Mouse (Mus musculus) liver, postnatal 0 days (tissue): ENCODE data around the gene Tmem234. TPM values are rescaled to one million over a fixed set of nuclear protein-coding genes. Genes with fewer than 3 reads are reported as not detected.
A peak's percentile ranks its signal among the peaks of the same experiment; 100 is the strongest.

ENCODE experiments used
- ATAC-seq: fragments of 200-750 bp; cut with Nextera tagmentation; 2 replicates; pipeline ENCODE4 v1.8.0; 2017; ENCODE audit warnings: mild to moderate bottlenecking, moderate library complexity
- DNase-seq: peaks from one replicate; pipeline ENCODE4 v3.0.0-alpha.2; 2016
- H3K27ac ChIP-seq: fragments of 300-500 bp; sonication (generic); 2 replicates; pipeline ENCODE4 v1.5.1; 2014; ENCODE audit warnings: antibody characterized with exemption, moderate library complexity, mild to moderate bottlenecking, low read depth
- H3K27me3 ChIP-seq: fragments of 300-500 bp; sonication (generic); 2 replicates; pipeline ENCODE4 v1.6.1; 2014; ENCODE audit warnings: low read length, control low read depth, mixed read lengths; ENCODE audit not compliant: insufficient read depth
- H3K36me3 ChIP-seq: fragments of 300-500 bp; sonication (generic); replicated peaks from 2 replicates; pipeline ENCODE4 v1.6.1; 2014; ENCODE audit warnings: mild to moderate bottlenecking, control low read depth, low read length, moderate library complexity, mixed read lengths; ENCODE audit not compliant: insufficient read depth
- H3K4me1 ChIP-seq: fragments of 300-500 bp; sonication (generic); 2 replicates; pipeline ENCODE4 v1.6.1; 2014; ENCODE audit warnings: antibody characterized with exemption, mild to moderate bottlenecking, control low read depth; ENCODE audit not compliant: insufficient read depth
- H3K4me2 ChIP-seq: fragments of 300-500 bp; sonication (generic); 2 replicates; pipeline ENCODE4 v1.6.1; 2014; ENCODE audit warnings: low read depth, mild to moderate bottlenecking, low read length, moderate library complexity, mixed read lengths
- H3K4me3 ChIP-seq: fragments of 300-500 bp; sonication (generic); 2 replicates; pipeline ENCODE4 v1.5.1; 2014; ENCODE audit warnings: low read depth, low read length
- H3K9ac ChIP-seq: fragments of 300-500 bp; sonication (generic); replicated peaks from 2 replicates; pipeline ENCODE4 v1.6.1; 2014; ENCODE audit warnings: mild to moderate bottlenecking, moderate library complexity
- H3K9me3 ChIP-seq: fragments of 300-500 bp; sonication (generic); 2 replicates; pipeline ENCODE4 v1.6.1; 2016; ENCODE audit warnings: mild to moderate bottlenecking, control low read depth, low read length, mixed read lengths
- CTCF ChIP-seq: sonication (generic); IDR thresholded peaks from 2 replicates; pipeline ENCODE4 v1.5.1; 2016; ENCODE audit warnings: antibody characterized with exemption, low read depth
- EP300 ChIP-seq: IDR thresholded peaks from 2 replicates; pipeline ENCODE4 v1.6.1; 2016; ENCODE audit warnings: antibody characterized with exemption, low read depth, mild to moderate bottlenecking
- WGBS: fragments of 180-500 bp; shearing (Covaris S2); extraction: QIAGEN DNeasy Blood & Tissue Kit; methylation state at CpG from one replicate; pipeline ENCODE4 v1.1.7; 2014; ENCODE audit not compliant: insufficient replicate concordance; 5-methylcytosine and 5-hydroxymethylcytosine counted together
- polyA plus RNA-seq: library from polyadenylated mRNA; unstranded; fragments of >200 nt; fragmentation: Nextera tagmentation; extraction: Ambion mirVana; gene quantifications from 2 replicates; pipeline ENCODE4 v1.2.1, GENCODE M21; 2015

Tmem234 gene
- polyA plus RNA-seq, 1 experiment from 2014 or later: 93.9 TPM

DNA sequence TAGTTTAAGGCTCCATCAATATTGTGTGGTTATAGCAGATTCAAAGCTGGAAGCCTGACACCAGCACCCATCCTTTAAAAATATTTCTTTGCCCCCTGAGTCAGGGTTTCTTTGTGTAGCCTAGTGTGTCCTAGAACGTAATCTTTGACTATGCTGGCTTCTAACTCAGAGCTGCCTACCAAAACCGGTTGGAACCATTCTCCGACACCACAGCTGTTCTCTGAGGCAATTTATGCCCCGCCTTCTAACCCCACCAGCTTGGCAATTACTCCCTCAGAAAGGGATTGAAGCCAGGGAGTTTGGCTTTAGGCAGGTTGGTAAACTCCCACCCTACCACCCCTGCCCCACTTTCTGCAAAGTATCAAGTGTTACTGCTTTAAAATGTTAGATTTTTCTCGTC is 41.3 kb downstream of the Tmem234 start:
- Histone ChIP-seq H3K27ac (peak overlapping the region; percentile 48; the same call in 1 of the 2 replicates), H3K4me2 (peak overlapping the region; percentile 96), H3K9me3 (no peaks in the 10 kb centered on the region), H3K4me3 (0 out of 2 replicates have a peak overlapping the region, but pooled peaks have one; percentile 75), H3K4me1 (peaks cover 19% of the 10 kb centered on the region), H3K27me3 (no peaks in the 10 kb centered on the region), H3K36me3 (peaks cover 38% of the 10 kb centered on the region), H3K9ac (no peak overlapping the region)
- TF ChIP-seq EP300 (no peak), CTCF (no peak)
- whole genome bisulfite sequencing: 59% methylated on average over 5 of the region's 5 CpGs
- ATAC-seq: no peak
- DNase-seq: no peak

DNA sequence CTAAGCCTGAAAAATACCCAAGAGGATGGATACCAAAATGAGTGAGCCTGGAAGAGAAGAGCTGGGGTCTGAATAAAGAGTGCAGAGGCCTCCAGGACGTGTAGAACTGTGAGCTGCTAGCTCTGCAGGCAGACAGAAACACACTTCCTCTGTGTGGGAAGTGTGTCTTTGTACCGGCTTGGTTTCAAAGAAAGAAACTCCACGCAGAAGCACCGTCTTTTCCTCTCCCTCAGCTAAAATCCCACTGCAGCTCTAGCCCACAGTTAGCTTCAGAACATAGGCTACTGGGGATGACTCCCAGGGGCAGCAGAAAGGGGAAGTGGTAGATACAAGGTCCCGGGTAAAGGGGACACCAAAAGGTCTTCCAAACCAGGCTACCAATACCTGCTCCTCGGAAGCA is 44.7 kb downstream of the Tmem234 start:
- Histone ChIP-seq H3K4me3 (no peak overlapping the region), H3K27me3 (no peaks in the 10 kb centered on the region), H3K4me1 (peaks cover 6% of the 10 kb centered on the region; the same call in 1 of the 2 replicates), H3K4me2 (no peak overlapping the region), H3K9me3 (no peaks in the 10 kb centered on the region), H3K9ac (no peak overlapping the region), H3K27ac (no peak overlapping the region), H3K36me3 (peaks cover 43% of the 10 kb centered on the region)
- WGBS: 55% methylated on average over 6 of the region's 6 CpGs
- no peak for ATAC-seq
- DNase-seq: no peak
- no peak for TF ChIP-seq EP300
- TF ChIP-seq CTCF: no peak

DNA sequence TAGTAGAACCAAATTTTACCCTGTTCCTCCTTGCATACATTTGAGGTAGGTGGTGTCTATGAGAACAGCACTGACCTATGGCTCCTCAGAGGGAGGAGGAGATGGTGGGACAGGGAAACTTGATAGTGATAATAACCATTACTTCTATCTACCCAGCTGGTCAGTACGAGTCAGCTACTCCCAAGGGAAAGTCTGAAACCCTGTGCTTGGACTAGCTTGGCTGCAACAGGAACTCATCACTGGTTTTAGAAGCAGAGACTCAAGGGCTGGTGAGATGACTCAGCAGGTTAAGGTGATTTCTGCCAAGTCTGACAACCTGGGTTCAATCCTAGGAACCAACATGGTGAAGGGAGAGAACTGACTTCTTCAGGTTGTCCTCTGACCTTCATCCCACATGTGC is 48.2 kb downstream of the Tmem234 start:
- H3K4me2 ChIP-seq: no peak overlapping the region
- H3K9me3 ChIP-seq: no peaks in the 10 kb centered on the region
- WGBS: 59% methylated on average over 1 of the region's 1 CpGs
- H3K36me3 ChIP-seq: peaks cover 63% of the 10 kb centered on the region
- no peaks in the 10 kb centered on the region for H3K4me1 ChIP-seq
- no peak overlapping the region for H3K9ac ChIP-seq
- H3K27me3 ChIP-seq: no peaks in the 10 kb centered on the region
- TF ChIP-seq CTCF (no peak), EP300 (no peak)
- DNase-seq (no peak), ATAC-seq (no peak)
- no peak overlapping the region for H3K27ac ChIP-seq
- H3K4me3 ChIP-seq: no peak overlapping the region

DNA sequence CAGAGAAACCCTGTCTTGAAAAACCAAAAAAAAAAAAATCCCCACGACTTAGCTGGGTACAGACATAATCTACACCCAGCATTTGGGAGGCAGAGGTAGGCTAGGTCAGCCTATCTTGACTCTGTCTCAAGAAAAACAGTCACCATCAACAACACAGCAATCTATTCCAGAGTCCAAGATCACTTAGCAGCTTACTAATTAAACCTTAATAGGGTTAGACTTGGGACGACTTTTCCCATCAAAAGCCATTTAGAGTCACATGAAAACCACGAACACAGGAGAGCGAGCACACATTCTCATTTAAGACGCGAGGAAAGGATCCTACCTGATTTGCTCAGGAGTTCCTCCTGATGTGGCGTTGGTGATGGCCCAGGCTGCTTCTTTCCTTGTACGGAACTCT is 49.9 kb downstream of the Tmem234 start:
- H3K9me3 ChIP-seq: no peaks in the 10 kb centered on the region
- WGBS: 88% methylated on average over 8 of the region's 8 CpGs
- peaks cover 77% of the 10 kb centered on the region for H3K36me3 ChIP-seq
- H3K4me1 ChIP-seq: no peaks in the 10 kb centered on the region
- H3K27me3 ChIP-seq: no peaks in the 10 kb centered on the region
- H3K9ac ChIP-seq: no peak overlapping the region
- no peak overlapping the region for H3K4me3 ChIP-seq
- no peak for ATAC-seq
- no peak overlapping the region for H3K27ac ChIP-seq
- no peak for TF ChIP-seq CTCF
- DNase-seq: no peak
- no peak overlapping the region for H3K4me2 ChIP-seq

DNA sequence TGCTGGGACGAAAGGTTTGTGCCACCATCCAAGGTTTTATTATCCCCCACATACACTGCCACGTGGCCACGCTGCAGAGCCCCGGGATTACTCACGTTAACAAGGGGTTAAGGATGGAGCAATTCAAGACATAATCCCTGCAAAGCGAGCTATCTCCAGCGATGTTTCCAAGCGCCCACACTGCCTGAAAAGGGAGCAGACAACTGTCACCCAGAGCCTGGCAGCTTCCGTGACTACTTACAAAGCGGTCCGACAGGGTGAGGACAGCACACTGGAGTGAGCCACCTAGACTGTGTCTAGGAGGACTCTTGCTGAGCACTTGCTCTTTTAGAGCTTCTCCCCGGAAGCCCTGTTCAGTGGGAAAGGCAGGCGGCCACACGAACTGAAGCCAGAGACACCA is 54.3 kb downstream of the Tmem234 start:
- DNase-seq (no peak), ATAC-seq (no peak)
- Histone ChIP-seq H3K36me3 (peaks cover 73% of the 10 kb centered on the region), H3K4me3 (no peak overlapping the region), H3K4me2 (no peak overlapping the region), H3K9me3 (no peaks in the 10 kb centered on the region), H3K27me3 (no peaks in the 10 kb centered on the region), H3K9ac (no peak overlapping the region), H3K27ac (no peak overlapping the region), H3K4me1 (no peaks in the 10 kb centered on the region)
- no peak for TF ChIP-seq CTCF
- TF ChIP-seq EP300: no peak
- 88% methylated on average over 14 of the region's 14 CpGs for WGBS

DNA sequence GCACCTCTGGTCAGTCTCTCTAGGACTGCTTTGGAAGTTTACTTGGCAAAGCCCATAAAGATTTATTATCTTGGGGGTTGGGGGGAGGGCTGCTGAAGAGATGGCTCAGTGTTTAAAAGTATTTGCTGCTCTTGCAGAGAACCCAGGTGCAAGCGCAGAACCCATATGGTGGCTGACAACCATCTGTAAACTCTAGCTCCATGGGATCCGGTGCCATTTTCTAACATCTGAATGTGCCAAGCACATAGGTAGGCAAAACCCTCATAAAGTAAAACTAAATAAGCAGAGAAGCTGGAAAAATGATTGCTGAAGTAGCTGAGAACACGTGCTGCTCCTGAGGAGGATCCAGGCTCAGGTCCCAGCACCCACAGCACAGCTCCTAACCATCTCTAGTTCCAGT is 61.1 kb downstream of the Tmem234 start:
- 85% methylated on average over 3 of the region's 3 CpGs for WGBS
- TF ChIP-seq EP300: no peak
- TF ChIP-seq CTCF: no peak
- no peaks in the 10 kb centered on the region for H3K4me1 ChIP-seq
- peaks cover 46% of the 10 kb centered on the region for H3K36me3 ChIP-seq
- H3K9me3 ChIP-seq: no peaks in the 10 kb centered on the region
- H3K4me2 ChIP-seq: no peak overlapping the region
- DNase-seq (no peak), ATAC-seq (no peak)
- no peak overlapping the region for H3K4me3 ChIP-seq
- no peaks in the 10 kb centered on the region for H3K27me3 ChIP-seq
- no peak overlapping the region for H3K27ac ChIP-seq
- no peak overlapping the region for H3K9ac ChIP-seq

DNA sequence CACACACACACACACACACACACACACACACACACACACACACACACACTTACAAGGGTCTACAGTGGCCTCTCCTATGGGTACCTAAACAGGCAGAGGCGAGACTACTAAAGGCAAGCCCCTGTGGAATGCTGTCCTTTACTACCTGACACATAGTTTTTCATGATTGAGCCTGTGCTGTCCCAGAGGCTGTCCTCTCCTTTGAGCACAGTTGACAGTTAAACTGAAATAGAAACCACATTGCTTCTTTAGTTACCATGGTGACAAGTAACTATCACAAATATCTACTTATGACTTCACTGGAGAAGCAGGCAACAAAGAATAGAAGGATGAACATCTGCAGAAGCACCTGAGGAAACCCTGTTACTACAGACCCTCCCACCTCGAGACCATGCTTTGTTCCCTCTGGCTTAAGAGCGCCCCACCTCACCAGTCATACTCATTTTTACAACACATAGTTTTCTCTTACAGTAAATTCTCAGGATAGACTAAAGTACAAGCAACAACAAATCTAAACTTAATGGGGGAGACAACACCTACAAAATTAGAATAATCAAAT is 61.9 kb downstream of the Tmem234 start:
- no peak for TF ChIP-seq CTCF
- no peak for TF ChIP-seq EP300
- no peaks in the 10 kb centered on the region for H3K9me3 ChIP-seq
- no peak overlapping the region for H3K9ac ChIP-seq
- no peaks in the 10 kb centered on the region for H3K27me3 ChIP-seq
- WGBS: 87% methylated on average over 3 of the region's 3 CpGs
- H3K36me3 ChIP-seq: peaks cover 40% of the 10 kb centered on the region
- no peaks in the 10 kb centered on the region for H3K4me1 ChIP-seq
- DNase-seq: no peak
- H3K27ac ChIP-seq: no peak overlapping the region
- no peak for ATAC-seq
- no peak overlapping the region for H3K4me3 ChIP-seq
- no peak overlapping the region for H3K4me2 ChIP-seq
